Mouse (Mus musculus): Measurements from ENCODE around the gene Mmp11. TPM values are rescaled to one million over a fixed set of nuclear protein-coding genes. Genes with fewer than 3 reads are reported as not detected.

The Mmp11 gene
- total RNA-seq (2021), result 7.9 and 9.5 TPM in 2 replicates
- long read RNA-seq, transcript Mmp11-201 (8 exons, 2,288 nt), result major isoform, 12 of 26 reads
- long read RNA-seq, partial matches to known transcripts, result 2 of 26 reads
- long read RNA-seq, other reads (novel, unspliced or antisense), result 10 of 26 reads

GRCm38 (mm10) chr10:75935680-75936541 is at the start of gene Mmp11:
Mmp11 (minus strand) TSS chr10:75936496.
- peak; percentile 84 for DNase-seq

- DNase-seq, result no peak
Measured at GRCm38 (mm10) chr10:75979432-75979831, 43.1 kb upstream of the Mmp11 start.

- DNase-seq, result no peak
Measured at GRCm38 (mm10) chr10:75978835-75979157, 42.5 kb upstream of the Mmp11 start.

DNA sequence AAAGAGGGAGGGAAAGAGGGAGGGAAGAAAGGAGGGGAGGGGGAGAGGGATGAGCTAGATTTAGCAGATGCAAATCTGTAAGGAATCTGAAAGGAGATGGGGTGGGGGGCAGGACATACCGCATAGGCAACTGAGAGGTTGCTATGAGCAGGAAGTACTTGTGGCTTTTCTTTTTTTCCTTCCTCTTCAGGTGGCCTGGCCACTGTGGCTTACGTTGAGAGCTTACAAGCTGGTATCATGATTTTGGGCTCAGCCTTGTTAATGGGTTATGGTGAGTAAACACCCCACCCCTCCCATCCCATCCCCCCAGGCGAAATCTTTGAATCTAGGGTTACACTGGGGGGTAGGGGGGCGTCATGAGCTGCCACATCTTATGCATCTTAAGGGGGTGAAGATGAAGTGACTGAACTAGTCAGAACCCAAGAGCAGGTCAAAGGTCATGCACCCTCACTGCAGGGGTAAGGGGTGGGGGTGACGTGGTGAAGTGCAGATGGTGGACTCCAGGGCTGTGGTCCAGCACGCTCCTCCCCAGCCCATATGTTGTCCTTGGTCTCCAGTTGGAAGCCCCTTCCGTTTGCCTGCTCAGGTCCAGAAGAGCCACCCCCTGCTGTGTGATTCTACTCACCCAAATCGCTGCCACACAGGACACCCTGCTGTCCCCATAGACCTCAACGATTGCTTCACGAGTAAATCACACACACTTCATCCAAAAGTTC is 42.0 kb upstream of the Mmp11 start:
- DNase-seq, result no peak

DNA sequence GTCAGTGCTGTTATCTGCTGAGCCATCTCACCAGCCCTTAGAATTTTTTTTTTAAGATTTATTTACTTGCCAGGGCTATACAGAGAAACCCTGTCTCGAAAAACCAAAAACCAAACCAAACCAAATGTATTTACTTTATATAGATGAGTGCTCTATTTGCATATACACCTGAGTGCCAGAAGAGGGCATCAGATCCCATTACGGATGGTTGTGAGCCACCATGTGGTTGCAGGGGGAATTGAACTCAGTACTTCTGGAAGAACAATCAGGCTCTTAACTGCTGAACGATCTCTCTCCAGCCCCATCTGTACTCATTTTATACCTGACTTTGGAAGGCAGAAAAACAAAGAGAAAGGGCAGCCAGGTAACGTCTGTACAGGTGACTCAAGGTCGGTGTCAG is 38.9 kb upstream of the Mmp11 start:
- DNase-seq, result no peak

DNA sequence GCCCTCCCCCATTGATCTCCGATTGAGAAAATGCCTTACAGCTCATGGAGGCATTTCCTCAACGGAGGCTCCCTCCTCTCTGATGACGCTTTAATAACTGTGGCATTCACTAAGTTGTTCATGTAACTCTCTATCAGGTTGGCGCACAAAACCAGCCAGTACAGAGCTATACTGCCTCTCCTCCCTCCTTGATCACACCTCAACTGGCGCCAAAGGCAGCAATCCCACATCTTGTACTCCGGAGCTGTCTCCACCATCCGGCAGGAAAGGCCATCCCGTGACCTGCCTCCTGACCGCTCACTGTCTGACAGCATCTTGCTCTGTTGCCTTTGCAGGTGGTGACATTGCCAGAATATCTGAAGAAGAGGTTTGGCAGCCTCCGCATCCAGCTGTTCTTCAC is 37.5 kb upstream of the Mmp11 start:
- DNase-seq, result no peak

GRCm38 (mm10) chr10:75954381-75954811 is 18.1 kb upstream of the Mmp11 start, which contains the start of gene Gm5134:
Gm5134 (plus strand) TSS chr10:75954514.
- no peak for DNase-seq

DNA sequence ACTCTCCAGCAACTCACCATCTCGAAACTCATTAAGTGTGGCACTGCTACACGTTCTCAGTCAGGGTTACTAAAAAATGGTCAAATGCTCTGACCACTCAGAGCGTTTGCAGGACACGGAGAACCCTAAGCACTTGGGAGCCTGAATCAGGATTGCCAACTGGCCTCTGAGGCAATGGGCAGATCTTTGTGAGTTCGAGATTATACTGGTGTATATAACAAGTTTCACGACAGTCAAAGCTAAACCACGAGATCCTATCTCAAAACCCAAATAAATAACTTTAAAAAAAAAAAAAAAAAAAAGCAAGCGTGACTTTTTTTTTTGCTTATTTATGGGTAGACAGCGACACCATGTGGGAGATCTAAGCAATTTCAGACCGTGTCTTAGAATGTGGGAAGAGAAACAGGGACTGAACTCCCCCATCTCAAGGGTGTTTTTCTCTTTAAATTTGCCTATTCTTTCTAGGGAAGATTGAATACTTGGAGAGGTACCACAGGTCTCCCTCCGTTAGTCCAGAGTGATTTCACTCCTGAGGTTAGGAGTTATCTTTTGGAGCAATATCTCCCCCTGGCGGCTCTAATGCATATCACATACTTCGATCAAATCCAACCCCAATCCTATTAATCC is 15.2 kb upstream of the Mmp11 start:
- DNase-seq, result no peak

- DNase-seq, result peak; percentile 41
Measured at GRCm38 (mm10) chr10:75950791-75951210, 14.5 kb upstream of the Mmp11 start.

DNA sequence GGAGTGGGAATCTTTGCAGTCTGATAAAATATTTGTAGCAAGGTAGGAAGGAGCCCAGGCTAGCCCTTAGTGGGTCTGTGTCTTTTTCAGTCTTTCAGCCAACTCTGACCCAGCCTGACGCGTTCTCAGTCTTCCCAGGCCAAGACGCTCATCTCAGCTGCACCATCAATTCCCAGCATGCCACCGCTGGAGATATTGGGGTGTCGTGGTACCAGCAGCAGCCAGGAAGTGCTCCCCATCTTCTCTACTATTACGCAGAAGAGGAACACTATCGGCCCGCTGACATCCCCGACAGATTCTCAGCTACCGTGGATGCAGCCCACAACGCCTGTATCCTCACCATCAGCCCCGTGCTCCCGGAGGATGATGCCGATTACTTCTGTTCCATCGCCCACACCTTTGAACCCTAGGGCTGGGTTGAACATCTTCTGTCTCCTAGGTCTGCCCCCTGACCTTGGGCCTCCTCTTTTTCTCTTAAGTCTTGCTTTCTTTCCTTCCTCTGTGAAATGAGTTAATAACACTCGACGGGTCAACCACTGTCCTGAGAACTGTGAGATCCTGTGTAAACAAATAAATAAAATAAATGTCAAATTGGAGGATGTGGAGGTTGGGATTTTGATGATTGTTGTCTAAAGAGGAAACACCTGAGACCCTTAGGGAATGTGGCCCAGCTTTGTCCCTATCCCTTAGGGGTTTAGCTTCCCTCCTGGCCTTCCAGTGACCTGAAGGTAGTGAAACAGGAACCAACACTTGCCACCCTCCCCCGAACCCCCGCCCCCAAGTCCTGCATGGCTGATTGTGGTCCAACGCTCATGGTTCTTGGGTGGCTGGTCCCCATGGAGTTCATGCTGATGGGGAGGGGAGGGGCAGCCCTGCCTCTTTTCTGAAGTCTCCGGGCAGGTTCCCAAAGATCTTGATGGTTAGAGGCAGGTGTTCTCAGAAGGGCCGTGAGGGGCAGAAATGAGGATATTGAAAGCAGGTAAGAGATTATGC is 13.1 kb upstream of the Mmp11 start:
- no peak for DNase-seq

DNA sequence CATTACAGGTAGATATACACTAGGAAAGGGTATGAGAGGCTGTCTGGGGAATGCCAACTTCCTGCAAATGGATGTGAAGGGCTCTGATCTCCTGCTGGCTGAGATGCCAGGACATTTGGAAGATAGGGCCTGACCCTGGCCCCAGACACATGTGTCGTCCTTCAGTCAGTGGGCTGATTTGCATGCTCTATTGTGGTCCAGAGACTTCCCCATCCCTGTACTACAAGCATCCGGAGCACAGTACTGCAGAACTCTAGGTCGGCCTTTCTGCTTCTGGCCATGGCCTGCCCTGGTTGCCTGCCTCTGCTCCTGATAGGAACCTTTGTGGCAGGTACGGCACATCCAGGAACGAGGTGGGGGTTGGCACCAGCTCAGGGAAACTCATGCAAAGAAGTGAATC is 11.8 kb upstream of the Mmp11 start:
- DNase-seq, result no peak

DNA sequence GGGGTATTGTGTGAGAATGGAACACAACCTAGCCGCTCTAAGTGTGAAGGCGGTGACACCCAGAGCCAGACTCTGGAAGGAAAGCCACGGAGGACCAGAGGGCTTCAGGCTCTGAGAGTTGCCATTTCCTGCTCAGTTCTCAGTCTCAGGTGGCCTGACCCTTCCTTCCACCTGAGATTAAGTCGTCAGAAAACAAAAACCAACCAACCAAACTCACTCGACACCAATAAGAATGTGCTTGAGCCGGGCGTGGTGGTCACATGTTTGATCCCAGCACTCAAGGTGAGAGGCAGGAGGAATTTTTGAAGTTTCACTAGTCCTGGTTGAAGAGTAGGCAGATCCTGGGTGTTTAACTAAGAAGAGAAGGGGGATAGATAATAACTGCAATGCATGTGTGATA is 9.6 kb upstream of the Mmp11 start:
- no peak for DNase-seq

- no peak for DNase-seq
Measured at GRCm38 (mm10) chr10:75945213-75945612, 8.9 kb upstream of the Mmp11 start.

- no peak for DNase-seq
Measured at GRCm38 (mm10) chr10:75944066-75944772, 7.9 kb upstream of the Mmp11 start.

DNA sequence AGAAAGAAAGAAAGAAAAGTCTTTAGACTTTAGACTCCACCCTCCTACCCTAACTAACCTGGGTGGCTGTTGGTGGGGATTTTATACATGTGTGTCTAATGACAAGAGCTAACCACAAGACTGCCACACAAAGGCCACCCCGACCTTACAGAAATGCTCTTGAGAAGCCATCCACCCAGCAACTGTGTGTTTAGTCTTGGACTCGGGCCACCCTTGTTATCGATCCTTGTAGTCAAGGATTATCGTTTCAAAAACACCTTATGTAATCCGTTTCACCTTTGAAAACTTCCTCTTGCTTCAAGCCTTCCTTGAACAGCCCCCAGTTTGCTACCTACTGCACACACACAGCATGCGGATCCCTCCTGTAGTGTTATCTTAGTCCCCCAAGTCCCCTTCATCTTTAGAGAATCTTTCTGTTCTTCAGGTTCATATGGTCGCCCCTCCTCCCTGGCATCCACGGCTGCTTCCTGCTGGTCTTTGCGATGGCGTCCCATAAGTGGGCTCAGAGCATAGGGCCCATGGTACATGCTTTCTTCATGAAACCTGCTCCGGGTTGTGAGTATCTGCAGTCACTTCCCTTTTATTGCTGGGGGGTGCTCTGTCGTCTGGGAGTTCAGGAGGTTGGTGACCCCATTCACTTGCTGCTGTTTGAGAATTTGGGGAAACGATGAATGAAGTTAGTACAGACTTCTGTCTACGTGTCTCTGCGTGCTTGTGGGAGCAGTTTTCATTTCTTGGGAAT is 6.6 kb upstream of the Mmp11 start, which contains the start of gene Vpreb3:
Gene Vpreb3, plus strand, starts transcription at position 322 of the 742 bp plus-strand sequence.
- no peak for DNase-seq

DNA sequence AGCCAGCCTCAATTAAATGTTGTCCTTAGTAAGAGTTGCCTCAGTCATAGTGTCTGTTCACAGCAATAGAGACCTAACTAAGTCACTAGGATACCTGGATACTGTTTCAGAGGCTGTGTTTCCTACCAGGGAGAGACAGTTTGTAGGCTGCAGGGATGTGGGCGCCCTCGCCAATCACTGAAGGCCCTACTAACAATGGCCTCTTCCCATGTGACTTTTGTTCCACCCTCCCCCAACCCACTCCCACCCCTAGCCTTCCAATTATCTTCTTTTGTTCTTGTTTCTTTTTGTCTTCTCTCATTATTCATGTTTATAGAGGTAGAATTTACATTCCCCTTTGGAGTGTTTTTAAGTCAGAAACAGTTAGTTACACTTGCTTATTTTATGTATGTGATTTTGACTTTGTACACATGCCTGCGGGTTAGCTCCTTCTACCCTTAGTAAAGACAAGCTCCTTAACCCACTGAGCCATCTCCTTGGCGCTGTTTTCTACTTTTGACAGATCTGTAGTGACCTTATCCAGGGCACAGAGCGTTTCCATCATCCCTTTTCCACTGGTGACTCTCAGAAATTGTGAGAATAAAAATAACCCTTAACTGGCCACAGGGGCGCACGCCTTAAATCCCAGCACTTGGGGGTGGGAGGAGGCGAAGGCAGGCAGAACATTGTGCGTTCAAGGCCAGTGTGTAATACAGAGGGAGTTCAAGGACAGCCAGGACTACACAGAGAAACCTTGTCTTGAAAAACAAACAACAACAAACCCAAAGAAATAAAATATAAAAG is 4.9 kb upstream of the Mmp11 start:
- no peak for DNase-seq

DNA sequence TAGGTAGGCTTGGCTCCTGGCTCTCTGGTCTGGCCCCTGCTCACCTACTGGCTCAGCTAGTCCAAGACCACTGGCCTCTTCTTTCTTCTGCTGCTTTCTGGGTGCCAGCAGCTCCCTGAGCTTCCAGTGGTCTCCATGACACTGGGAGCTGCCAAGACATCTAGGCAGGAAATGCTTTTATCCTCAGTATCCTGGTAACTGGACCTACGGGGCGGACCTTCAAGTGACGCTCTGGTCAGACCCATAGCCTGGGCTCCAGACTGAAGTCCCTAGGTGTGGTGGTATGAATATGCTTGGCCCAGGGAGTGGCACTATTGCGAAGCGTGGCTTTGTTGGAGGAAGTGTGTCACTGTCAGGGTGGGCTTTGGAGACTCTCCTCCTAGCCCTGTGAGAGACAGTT is 4.2 kb upstream of the Mmp11 start, which contains the start of gene Gm867:
Gene Gm867, minus strand, starts transcription at position 153 of the 400 bp plus-strand sequence.
- DNase-seq, result no peak

DNA sequence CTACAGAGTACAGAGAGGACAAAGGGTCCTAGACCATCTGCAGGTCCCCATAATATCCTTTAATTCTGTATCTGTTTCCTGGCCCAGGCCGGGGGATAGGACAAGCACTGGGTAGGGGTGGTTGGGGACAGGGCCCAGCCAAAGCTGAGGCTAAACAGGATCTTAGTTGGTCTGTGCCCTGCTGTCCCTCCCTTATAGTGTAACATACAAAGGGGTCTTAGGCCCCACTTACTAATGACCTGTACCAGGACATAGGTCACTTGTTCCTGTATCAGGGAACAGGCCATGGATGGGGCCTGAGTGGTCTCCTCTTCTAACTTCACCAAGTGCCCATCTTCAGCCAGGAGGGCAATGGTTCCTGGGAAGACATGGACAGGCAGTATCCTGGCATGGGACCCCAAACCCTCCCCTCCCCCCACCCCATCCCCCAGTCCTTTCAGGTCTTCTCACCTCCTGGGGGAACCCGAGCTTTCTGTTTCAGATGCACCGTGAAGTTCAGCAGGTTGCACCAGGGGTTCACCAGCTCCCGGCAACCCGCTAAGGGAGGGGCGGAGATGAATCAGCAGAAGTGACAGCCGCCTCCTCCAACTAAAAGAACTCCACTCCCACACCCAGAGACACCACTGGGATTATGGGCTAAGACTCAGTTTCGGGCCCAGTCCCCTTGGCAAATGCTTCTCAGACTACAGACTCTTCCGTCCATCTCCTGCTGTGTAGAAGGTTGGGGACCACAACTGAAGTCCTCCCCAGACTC is 3.4 kb upstream of the Mmp11 start:
- peak; percentile 48 for DNase-seq

Data from adrenal gland, postnatal 25 days (tissue).